Mouse (Mus musculus): ENCODE results near the gene Hrc.

GRCm38 (mm10) chr7:45386077-45386476, 51.0 kb downstream of the Hrc start:
- no peak for TF ChIP-seq POLR2A (IDR thresholded peaks at IDR 0.05; ENCODE audit: low read depth, low read length)
- TF ChIP-seq CTCF (IDR thresholded peaks at IDR 0.05; ENCODE audit: borderline replicate concordance, insufficient read depth, low read length): no peak

Measured in embryonic fibroblast, embryonic 13.5 days (primary cell).